Mouse (Mus musculus) mature B cell (primary cell): ENCODE data around the gene Cfap299.

Experiments
- in situ Hi-C: fragments of 300-500 bp; cut with MboI; formaldehyde crosslinking; loops from 2 replicates; pipeline ENCODE4 v1.14.3; 2019

Gene Cfap299

DNA sequence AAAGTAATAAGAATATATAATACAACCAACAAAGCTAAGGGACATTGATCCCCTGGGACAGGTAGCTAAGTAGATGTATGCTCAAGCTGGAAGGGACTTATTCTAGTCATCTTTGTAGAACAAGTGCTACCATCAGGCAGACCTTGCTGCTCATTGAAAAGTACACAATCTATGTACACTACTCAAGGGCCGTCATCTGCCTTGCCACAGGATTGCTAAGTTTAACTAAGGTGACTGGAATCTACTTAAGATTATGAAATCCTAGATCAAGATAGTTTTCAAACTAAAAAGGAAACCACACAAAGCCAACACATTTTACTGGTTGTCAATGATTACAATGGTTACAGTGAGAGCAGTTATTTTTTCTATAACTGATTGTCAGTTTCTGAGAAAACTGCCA lies 483.3 kb downstream of the Cfap299 start:
- in situ Hi-C loops = no loop called here

DNA sequence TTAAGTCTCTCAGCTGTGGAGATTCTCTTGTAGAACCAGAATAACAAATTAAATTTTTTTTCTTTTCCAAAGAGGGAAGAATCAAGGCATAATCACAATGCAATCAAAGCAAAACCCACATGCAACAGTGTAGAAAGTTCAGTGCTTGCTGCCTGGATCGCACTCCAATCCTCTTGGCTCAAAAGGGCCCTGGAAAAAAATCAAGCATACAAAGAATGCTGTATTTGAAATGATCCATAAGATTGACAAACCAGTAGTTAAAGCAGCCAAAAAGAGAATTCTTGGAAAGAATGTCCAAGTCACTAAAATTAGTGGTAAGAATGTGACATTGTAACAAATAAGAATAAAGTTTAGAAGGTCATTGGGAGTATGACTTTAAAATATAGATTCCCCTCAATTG lies 486.2 kb downstream of the Cfap299 start:
- in situ Hi-C loops = no loop called here

DNA sequence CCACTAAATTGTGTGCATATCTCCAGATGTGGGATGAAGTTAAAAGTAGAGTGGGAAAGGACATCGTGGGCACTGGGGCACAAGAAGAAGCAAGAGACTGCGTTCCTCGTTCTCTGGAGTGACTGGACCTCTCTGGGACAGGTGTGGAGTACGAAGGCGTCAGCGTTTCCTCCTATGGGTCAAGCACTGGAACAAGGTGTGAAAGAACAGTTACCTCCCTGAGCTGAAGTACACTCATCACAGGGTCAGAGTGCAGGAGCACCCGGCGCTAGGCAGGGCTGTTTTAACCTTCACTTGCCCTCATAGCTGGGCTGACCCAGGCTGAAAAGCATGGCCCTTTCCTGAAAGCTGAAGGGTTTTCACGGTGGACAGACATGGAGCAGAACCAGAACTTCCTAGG lies 504.7 kb downstream of the Cfap299 start:
- in situ Hi-C loops = no loop called here

DNA sequence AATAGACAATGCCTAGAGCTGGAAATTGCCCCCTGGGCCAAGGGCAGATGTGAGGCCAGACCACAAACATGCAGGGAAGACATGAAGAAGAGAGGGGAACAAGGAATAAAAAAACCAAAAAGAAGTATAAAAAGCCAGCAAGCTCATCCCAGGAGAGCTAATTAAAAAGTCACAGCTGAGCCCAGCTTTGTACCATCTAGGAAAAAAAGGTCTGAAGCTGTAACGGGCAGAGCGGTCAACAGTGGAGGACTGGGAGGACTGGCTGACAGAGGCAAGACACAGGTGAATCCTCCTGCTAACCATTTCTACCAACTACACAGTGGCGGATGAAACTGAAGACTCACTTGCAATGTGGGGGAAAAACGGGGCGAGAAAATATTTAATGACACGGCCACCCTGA lies 505.2 kb downstream of the Cfap299 start:
- in situ Hi-C loops = no loop called here

DNA sequence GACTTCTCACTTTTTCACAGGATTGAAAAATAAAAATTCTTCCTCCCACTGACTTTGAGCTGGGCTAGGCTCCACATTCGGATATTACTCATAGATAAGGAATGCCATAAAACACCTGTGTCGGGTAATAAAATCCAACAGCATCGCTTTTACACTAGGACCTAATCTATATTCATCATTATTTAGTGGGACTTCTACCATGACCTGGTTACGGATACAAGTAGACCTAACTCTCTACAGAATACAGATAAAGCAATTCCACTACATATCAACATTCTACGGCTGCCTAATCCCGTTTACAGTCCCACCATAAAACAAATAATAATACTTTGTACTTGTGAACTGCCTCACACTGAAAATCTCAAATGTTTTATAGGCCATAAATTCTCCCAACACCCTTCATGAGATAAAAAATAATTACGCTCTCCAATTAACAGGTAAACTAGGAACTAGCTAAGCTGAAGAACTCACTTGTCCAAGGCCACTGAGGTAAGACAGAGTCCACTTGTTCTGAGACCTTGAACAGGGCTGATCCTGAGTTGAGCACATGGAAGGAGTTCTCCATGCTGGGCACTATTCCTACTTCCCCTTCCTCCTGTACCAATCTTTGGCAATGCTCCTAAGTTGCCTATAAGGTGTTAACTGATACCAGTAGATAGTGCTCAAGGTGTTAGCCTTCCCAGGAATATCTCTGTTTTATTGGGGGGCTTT lies 513.7 kb downstream of the Cfap299 start:
- in situ Hi-C loops = no loop called here

DNA sequence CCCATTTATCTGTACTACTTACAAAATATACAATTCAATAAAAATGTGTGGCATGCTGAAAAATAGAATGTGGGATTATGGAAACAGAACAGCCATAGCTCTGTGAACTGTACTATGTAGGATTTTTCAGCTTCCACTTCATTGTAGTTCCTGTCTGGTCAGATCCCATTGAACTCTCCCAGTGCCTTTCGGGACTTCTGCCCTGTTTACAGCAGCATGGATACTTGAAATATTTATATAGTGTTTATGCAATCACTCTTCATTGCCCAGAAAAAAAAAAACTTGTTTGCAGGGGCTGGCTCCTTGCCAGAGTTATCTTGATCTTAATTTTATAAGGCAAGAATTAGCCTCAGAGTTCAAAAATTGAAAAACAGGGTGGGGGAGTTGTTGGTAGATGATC lies 515.6 kb downstream of the Cfap299 start:
- in situ Hi-C loops = no loop called here
